Mouse (Mus musculus) urinary bladder, postnatal 4 days (tissue): ENCODE results near the gene Gm10295.

ENCODE experiments used
- DNase-seq, 2 experiments: peaks; one replicate each; pipeline ENCODE4 v3.0.0; 2021 to 2022; ENCODE audit warnings: low spot score in 2 of 2

Gene Gm10295

GRCm38 (mm10) chr7:71351364-71351763, at the start of gene Gm10295:
Gm10295 (minus strand) TSS chr7:71351485.
- DNase-seq = no peak

GRCm38 (mm10) chr7:71401032-71401431, 49.7 kb upstream of the Gm10295 start:
- no peak for DNase-seq

GRCm38 (mm10) chr7:71399891-71400632, 48.8 kb upstream of the Gm10295 start:
- DNase-seq = no peak

- DNase-seq = no peak
Measured at GRCm38 (mm10) chr7:71398959-71399756, 47.9 kb upstream of the Gm10295 start.

- no peak for DNase-seq
Measured at GRCm38 (mm10) chr7:71398389-71398788, 47.1 kb upstream of the Gm10295 start.

GRCm38 (mm10) chr7:71392795-71393341, 41.6 kb upstream of the Gm10295 start:
- DNase-seq = no peak

GRCm38 (mm10) chr7:71391333-71391732, 40.0 kb upstream of the Gm10295 start:
- DNase-seq = no peak

- DNase-seq = no peak
Measured at GRCm38 (mm10) chr7:71390291-71390690, 39.0 kb upstream of the Gm10295 start.

- no peak for DNase-seq
Measured at GRCm38 (mm10) chr7:71386050-71386449, 34.8 kb upstream of the Gm10295 start.

- no peak for DNase-seq
Measured at GRCm38 (mm10) chr7:71384921-71385320, 33.6 kb upstream of the Gm10295 start.

GRCm38 (mm10) chr7:71383341-71384130, 32.3 kb upstream of the Gm10295 start:
- peak in 1 of 2 experiments; percentile 54 for DNase-seq

GRCm38 (mm10) chr7:71379826-71380825, 28.8 kb upstream of the Gm10295 start:
- DNase-seq = no peak

GRCm38 (mm10) chr7:71378812-71379760, 27.8 kb upstream of the Gm10295 start:
- DNase-seq = no peak

GRCm38 (mm10) chr7:71377983-71378382, 26.7 kb upstream of the Gm10295 start:
- DNase-seq = no peak

- DNase-seq = no peak
Measured at GRCm38 (mm10) chr7:71374059-71374458, 22.8 kb upstream of the Gm10295 start.

GRCm38 (mm10) chr7:71371916-71372315, 20.6 kb upstream of the Gm10295 start:
- DNase-seq = no peak

- no peak for DNase-seq
Measured at GRCm38 (mm10) chr7:71370746-71371145, 19.5 kb upstream of the Gm10295 start.

- no peak for DNase-seq
Measured at GRCm38 (mm10) chr7:71370128-71370527, 18.8 kb upstream of the Gm10295 start.

- peak in 1 of 2 experiments; percentile 42 for DNase-seq
Measured at GRCm38 (mm10) chr7:71368543-71369181, 17.4 kb upstream of the Gm10295 start.
